Mouse (Mus musculus): ENCODE data around the gene Tnip1.

The Tnip1 gene

GRCm38 (mm10) chr11:54962810-54963209, at the start of gene Tnip1:
TSS of gene Tnip1 (minus strand) at chr11:54962917.
- TF ChIP-seq GATA4 (IDR thresholded peaks at IDR 0.05; ENCODE audit: insufficient replicate concordance, low read length) = no peak

GRCm38 (mm10) chr11:55011440-55011839, 48.7 kb upstream of the Tnip1 start:
- TF ChIP-seq GATA4 (IDR thresholded peaks at IDR 0.05; ENCODE audit: insufficient replicate concordance, low read length) = no peak

GRCm38 (mm10) chr11:55008230-55008629, 45.5 kb upstream of the Tnip1 start:
- TF ChIP-seq GATA4 (IDR thresholded peaks at IDR 0.05; ENCODE audit: insufficient replicate concordance, low read length) = no peak

- no peak for TF ChIP-seq GATA4 (IDR thresholded peaks at IDR 0.05; ENCODE audit: insufficient replicate concordance, low read length)
Observed at GRCm38 (mm10) chr11:55005684-55006083, 43.0 kb upstream of the Tnip1 start.

- no peak for TF ChIP-seq GATA4 (IDR thresholded peaks at IDR 0.05; ENCODE audit: insufficient replicate concordance, low read length)
Observed at GRCm38 (mm10) chr11:55004970-55005502, 42.3 kb upstream of the Tnip1 start.

- no peak for TF ChIP-seq GATA4 (IDR thresholded peaks at IDR 0.05; ENCODE audit: insufficient replicate concordance, low read length)
Observed at GRCm38 (mm10) chr11:54998708-54999107, 36.0 kb upstream of the Tnip1 start.

- no peak for TF ChIP-seq GATA4 (IDR thresholded peaks at IDR 0.05; ENCODE audit: insufficient replicate concordance, low read length)
Observed at GRCm38 (mm10) chr11:54998284-54998683, 35.6 kb upstream of the Tnip1 start.

- TF ChIP-seq GATA4 (IDR thresholded peaks at IDR 0.05; ENCODE audit: insufficient replicate concordance, low read length) = no peak
Observed at GRCm38 (mm10) chr11:54996176-54996575, 33.5 kb upstream of the Tnip1 start.

GRCm38 (mm10) chr11:54989920-54990319, 27.2 kb upstream of the Tnip1 start:
- TF ChIP-seq GATA4 (IDR thresholded peaks at IDR 0.05; ENCODE audit: insufficient replicate concordance, low read length) = no peak

GRCm38 (mm10) chr11:54988754-54989349, 26.1 kb upstream of the Tnip1 start:
- no peak for TF ChIP-seq GATA4 (IDR thresholded peaks at IDR 0.05; ENCODE audit: insufficient replicate concordance, low read length)

GRCm38 (mm10) chr11:54987974-54988373, 25.3 kb upstream of the Tnip1 start:
- no peak for TF ChIP-seq GATA4 (IDR thresholded peaks at IDR 0.05; ENCODE audit: insufficient replicate concordance, low read length)

GRCm38 (mm10) chr11:54985086-54985485, 22.4 kb upstream of the Tnip1 start:
- no peak for TF ChIP-seq GATA4 (IDR thresholded peaks at IDR 0.05; ENCODE audit: insufficient replicate concordance, low read length)

- no peak for TF ChIP-seq GATA4 (IDR thresholded peaks at IDR 0.05; ENCODE audit: insufficient replicate concordance, low read length)
Observed at GRCm38 (mm10) chr11:54984581-54984980, 21.9 kb upstream of the Tnip1 start.

- peak; percentile 67 for TF ChIP-seq GATA4 (IDR thresholded peaks at IDR 0.05; ENCODE audit: insufficient replicate concordance, low read length)
Observed at GRCm38 (mm10) chr11:54984085-54984484, 21.4 kb upstream of the Tnip1 start.

- no peak for TF ChIP-seq GATA4 (IDR thresholded peaks at IDR 0.05; ENCODE audit: insufficient replicate concordance, low read length)
Observed at GRCm38 (mm10) chr11:54982520-54982919, 19.8 kb upstream of the Tnip1 start.

GRCm38 (mm10) chr11:54981630-54982029, 18.9 kb upstream of the Tnip1 start:
- no peak for TF ChIP-seq GATA4 (IDR thresholded peaks at IDR 0.05; ENCODE audit: insufficient replicate concordance, low read length)

GRCm38 (mm10) chr11:54977385-54977937, 14.7 kb upstream of the Tnip1 start:
- TF ChIP-seq GATA4 (IDR thresholded peaks at IDR 0.05; ENCODE audit: insufficient replicate concordance, low read length) = no peak

Data from liver, adult (tissue).